Mouse (Mus musculus) lung, adult 2 months (tissue): ENCODE measurements around the gene Tent4b.

ENCODE experiments used
- CTCF ChIP-seq: fragments of 200-500 bp; IDR thresholded peaks from 2 replicates; pipeline ENCODE4 v1.5.1; 2011; ENCODE audit warnings: mild to moderate bottlenecking, low read length, control low read depth; ENCODE audit not compliant: insufficient read depth
- POLR2A ChIP-seq: fragments of 200-500 bp; IDR thresholded peaks from 2 replicates; pipeline ENCODE4 v1.6.1; 2011; ENCODE audit warnings: low read depth, mild to moderate bottlenecking, control low read depth, low read length, borderline replicate concordance; ENCODE audit errors: extremely low read depth

- TF ChIP-seq CTCF: no peak
- no peak for TF ChIP-seq POLR2A
Measured at GRCm38 (mm10) chr8:88254957-88255356, 55.9 kb downstream of the Tent4b start.
